Mouse (Mus musculus) kidney, postnatal 0 days (tissue): Measurements from ENCODE around the gene Sgpl1. TPM values are rescaled to one million over a fixed set of nuclear protein-coding genes. Genes with fewer than 3 reads are reported as not detected.

Experiments
- ATAC-seq: fragments of 200-750 bp; cut with Nextera tagmentation; replicated peaks from 2 replicates; pipeline ENCODE4 v1.8.0; 2017; ENCODE audit warnings: low read depth, moderate number of reproducible peaks, moderate TSS enrichment, moderate library complexity; ENCODE audit not compliant: low FRiP score
- DNase-seq: peaks from one replicate; pipeline ENCODE4 v3.0.0-alpha.2; 2016; ENCODE audit warnings: low spot score
- H3K27ac ChIP-seq: fragments of 300-500 bp; sonication (generic); 2 replicates; pipeline ENCODE4 v1.5.1; 2014; ENCODE audit warnings: mild to moderate bottlenecking
- H3K27me3 ChIP-seq: fragments of 300-500 bp; sonication (generic); 2 replicates; pipeline ENCODE4 v1.6.1; 2014; ENCODE audit warnings: low read length, mixed read lengths; ENCODE audit not compliant: insufficient read depth
- H3K36me3 ChIP-seq: fragments of 300-500 bp; sonication (generic); 2 replicates; pipeline ENCODE4 v1.6.1; 2014; ENCODE audit warnings: low read length, mixed read lengths; ENCODE audit not compliant: insufficient read depth
- H3K4me1 ChIP-seq: fragments of 300-500 bp; sonication (generic); replicated peaks from 2 replicates; pipeline ENCODE4 v1.6.1; 2014; ENCODE audit warnings: antibody characterized with exemption, low read length, mixed read lengths; ENCODE audit not compliant: insufficient read depth
- H3K4me2 ChIP-seq: fragments of 300-500 bp; sonication (generic); 2 replicates; pipeline ENCODE4 v1.6.1; 2014; ENCODE audit warnings: mild to moderate bottlenecking, low read length, moderate library complexity, mixed read lengths
- H3K4me3 ChIP-seq: fragments of 300-500 bp; sonication (generic); replicated peaks from 2 replicates; pipeline ENCODE4 v1.5.1; 2014; ENCODE audit warnings: low read depth, low read length
- H3K9ac ChIP-seq: fragments of 300-500 bp; sonication (generic); 2 replicates; pipeline ENCODE4 v1.6.1; 2014; ENCODE audit warnings: low read depth, low read length
- H3K9me3 ChIP-seq: fragments of 300-500 bp; sonication (generic); replicated peaks from 2 replicates; pipeline ENCODE4 v1.6.1; 2016; ENCODE audit warnings: low read length, inconsistent platforms, mixed read lengths
- CTCF ChIP-seq: IDR thresholded peaks from 2 replicates; pipeline ENCODE4 v1.5.1; 2016; ENCODE audit warnings: antibody characterized with exemption, low read depth, mild to moderate bottlenecking, moderate library complexity
- WGBS: fragments of 180-500 bp; shearing (Covaris S2); extraction: QIAGEN DNeasy Blood & Tissue Kit; methylation state at CpG from one replicate; pipeline ENCODE4 v1.1.7; 2014; 5-methylcytosine and 5-hydroxymethylcytosine counted together
- polyA plus RNA-seq: library from polyadenylated mRNA; unstranded; fragments of >200 nt; fragmentation: Nextera tagmentation; extraction: Ambion mirVana; gene quantifications from 2 replicates; pipeline ENCODE4 v1.2.1, GENCODE M21; 2015

Gene Sgpl1
- polyA plus RNA-seq, 1 experiment from 2014 or later, result 54.5 TPM

- no peaks in the 10 kb centered on the region for H3K27me3 ChIP-seq
- no peak for TF ChIP-seq CTCF
- no peak overlapping the region for H3K4me2 ChIP-seq
- 0 out of 2 replicates have a peak, but pooled peaks cover 6% of the 10 kb centered on the region for H3K4me1 ChIP-seq
- no peak overlapping the region for H3K9ac ChIP-seq
- WGBS, result 72% methylated on average over 6 of the region's 6 CpGs
- H3K9me3 ChIP-seq, result no peaks in the 10 kb centered on the region
- no peaks in the 10 kb centered on the region for H3K36me3 ChIP-seq
- H3K4me3 ChIP-seq, result no peak overlapping the region
- ATAC-seq (no peak), DNase-seq (no peak)
- H3K27ac ChIP-seq, result no peak overlapping the region
These were observed 32.4 kb upstream of the Sgpl1 start for GRCm38 (mm10) chr10:61179927-61180326.

DNA sequence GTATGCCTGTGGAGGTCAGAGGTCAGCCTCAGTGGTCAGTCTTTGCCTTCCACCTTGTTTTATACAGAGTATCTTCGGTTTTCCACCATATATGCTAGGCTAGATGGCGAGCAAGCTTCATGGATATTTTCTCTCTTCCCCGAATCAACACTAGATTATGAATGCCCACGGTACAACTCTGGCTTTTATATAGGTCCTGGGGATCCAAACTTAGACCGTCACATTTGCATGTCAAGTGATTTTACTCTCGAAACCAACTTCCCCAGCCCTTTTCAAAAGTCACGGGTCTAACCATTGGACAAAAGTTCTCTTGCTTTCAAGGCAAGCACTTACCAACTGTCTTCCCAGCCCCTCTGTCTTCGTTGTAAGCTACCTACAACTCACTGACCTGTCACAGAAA lies 31.2 kb upstream of the Sgpl1 start:
- no peak for DNase-seq
- no peak for TF ChIP-seq CTCF
- H3K27ac ChIP-seq, result no peak overlapping the region
- H3K36me3 ChIP-seq, result no peaks in the 10 kb centered on the region
- H3K4me3 ChIP-seq, result no peak overlapping the region
- 0 out of 2 replicates have a peak, but pooled peaks cover 6% of the 10 kb centered on the region for H3K4me1 ChIP-seq
- no peaks in the 10 kb centered on the region for H3K27me3 ChIP-seq
- no peak for ATAC-seq
- 91% methylated on average over 8 of the region's 8 CpGs for WGBS
- no peaks in the 10 kb centered on the region for H3K9me3 ChIP-seq
- no peak overlapping the region for H3K9ac ChIP-seq
- no peak overlapping the region for H3K4me2 ChIP-seq

DNA sequence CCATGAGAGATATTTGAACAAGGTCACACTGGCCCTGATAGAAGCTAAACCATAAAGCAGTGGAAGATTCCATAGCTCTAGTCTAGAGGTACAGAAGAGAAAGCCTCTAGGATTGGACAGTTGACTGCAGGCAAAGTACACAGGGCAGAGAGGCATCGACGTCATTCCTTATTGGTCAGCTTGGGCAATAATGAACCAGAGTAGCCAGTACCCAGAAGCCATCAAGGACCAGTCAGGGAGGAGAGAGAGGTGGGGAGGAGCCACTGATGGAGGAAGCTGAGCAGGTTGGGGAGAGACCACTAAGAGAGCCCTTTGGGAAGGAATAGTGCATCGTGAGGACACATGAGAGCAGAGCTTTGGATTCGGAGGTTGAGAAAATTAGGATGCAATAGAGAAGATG lies 30.2 kb upstream of the Sgpl1 start:
- WGBS, result 82% methylated on average over 4 of the region's 4 CpGs
- ATAC-seq, result no peak

GRCm38 (mm10) chr10:61176221-61176790 lies 28.8 kb upstream of the Sgpl1 start:
- Histone ChIP-seq H3K27ac (no peak overlapping the region), H3K9me3 (no peaks in the 10 kb centered on the region), H3K9ac (no peak overlapping the region), H3K4me3 (no peak overlapping the region), H3K27me3 (no peaks in the 10 kb centered on the region), H3K4me1 (0 out of 2 replicates have a peak, but pooled peaks cover 6% of the 10 kb centered on the region), H3K4me2 (peak overlapping the region; percentile 30), H3K36me3 (no peaks in the 10 kb centered on the region)
- no peak for TF ChIP-seq CTCF
- WGBS, result 46% methylated on average over 7 of the region's 7 CpGs
- ATAC-seq (no peak), DNase-seq (no peak)

More for the DNA sequence above, 30.2 kb upstream of the Sgpl1 start:
- TF ChIP-seq CTCF, result no peak
- no peaks in the 10 kb centered on the region for H3K36me3 ChIP-seq
- H3K27me3 ChIP-seq, result no peaks in the 10 kb centered on the region
- no peak overlapping the region for H3K27ac ChIP-seq
- no peak overlapping the region for H3K9ac ChIP-seq
- H3K4me1 ChIP-seq, result 0 out of 2 replicates have a peak, but pooled peaks cover 6% of the 10 kb centered on the region
- no peak overlapping the region for H3K4me3 ChIP-seq
- H3K4me2 ChIP-seq, result no peak overlapping the region
- DNase-seq, result no peak
- H3K9me3 ChIP-seq, result no peaks in the 10 kb centered on the region

GRCm38 (mm10) chr10:61175442-61176204 lies 28.1 kb upstream of the Sgpl1 start:
- TF ChIP-seq CTCF, result peak; percentile 67
- DNase-seq, result peak; percentile 73
- Histone ChIP-seq H3K9ac (no peak overlapping the region), H3K4me3 (no peak overlapping the region), H3K27me3 (no peaks in the 10 kb centered on the region), H3K36me3 (no peaks in the 10 kb centered on the region), H3K9me3 (no peaks in the 10 kb centered on the region), H3K27ac (no peak overlapping the region), H3K4me1 (0 out of 2 replicates have a peak, but pooled peaks cover 6% of the 10 kb centered on the region), H3K4me2 (peak overlapping the region; percentile 30)
- peak; percentile 41; the same call in 1 of the 2 replicates for ATAC-seq
- 15% methylated on average over 24 of the region's 24 CpGs for WGBS

DNA sequence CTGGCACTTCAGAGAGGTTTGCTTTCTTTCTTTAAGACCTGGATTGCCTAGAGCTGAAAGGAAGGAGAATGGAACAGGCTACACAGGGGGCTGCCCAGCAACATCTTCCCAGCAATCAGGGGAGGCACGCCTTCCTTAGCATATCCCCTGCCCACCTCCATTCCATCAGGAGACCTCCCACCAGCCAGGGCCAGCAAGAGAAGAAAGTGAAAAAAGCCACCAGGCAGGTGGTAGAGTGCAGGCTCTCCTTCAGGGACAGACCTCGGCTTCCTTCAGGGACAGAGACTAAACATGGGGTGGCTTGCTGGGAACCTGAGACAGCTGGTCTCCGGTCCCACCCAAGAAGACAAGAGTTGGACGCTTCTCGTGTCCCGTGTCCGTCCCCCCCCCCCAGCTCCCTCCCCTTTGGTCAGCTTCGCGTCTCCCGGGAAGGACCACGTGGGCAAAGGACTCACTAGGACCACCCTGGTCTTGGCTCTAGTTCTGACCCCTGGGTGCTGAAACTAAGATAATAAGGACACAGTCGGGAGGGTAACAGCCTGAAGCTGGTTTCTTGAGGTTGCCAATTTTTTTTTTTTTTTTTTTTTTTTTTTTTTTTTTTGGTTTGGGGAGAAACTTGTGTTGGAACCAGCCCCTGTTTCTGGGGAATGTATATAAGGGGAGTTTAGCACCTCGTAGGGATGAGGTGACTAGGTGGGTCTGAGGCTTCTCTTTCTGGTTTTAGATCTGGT lies 27.4 kb upstream of the Sgpl1 start:
- H3K9me3 ChIP-seq, result no peaks in the 10 kb centered on the region
- H3K36me3 ChIP-seq, result no peaks in the 10 kb centered on the region
- H3K4me1 ChIP-seq, result 0 out of 2 replicates have a peak, but pooled peaks cover 6% of the 10 kb centered on the region
- ATAC-seq (no peak), DNase-seq (no peak)
- no peak overlapping the region for H3K4me3 ChIP-seq
- H3K9ac ChIP-seq, result no peak overlapping the region
- H3K27me3 ChIP-seq, result no peaks in the 10 kb centered on the region
- H3K27ac ChIP-seq, result no peak overlapping the region
- H3K4me2 ChIP-seq, result no peak overlapping the region
- no peak for TF ChIP-seq CTCF
- WGBS, result 42% methylated on average over 13 of the region's 13 CpGs
